Comparison of ENCODE assay signal across 35 mouse cellular contexts in the genomic region with DNA sequence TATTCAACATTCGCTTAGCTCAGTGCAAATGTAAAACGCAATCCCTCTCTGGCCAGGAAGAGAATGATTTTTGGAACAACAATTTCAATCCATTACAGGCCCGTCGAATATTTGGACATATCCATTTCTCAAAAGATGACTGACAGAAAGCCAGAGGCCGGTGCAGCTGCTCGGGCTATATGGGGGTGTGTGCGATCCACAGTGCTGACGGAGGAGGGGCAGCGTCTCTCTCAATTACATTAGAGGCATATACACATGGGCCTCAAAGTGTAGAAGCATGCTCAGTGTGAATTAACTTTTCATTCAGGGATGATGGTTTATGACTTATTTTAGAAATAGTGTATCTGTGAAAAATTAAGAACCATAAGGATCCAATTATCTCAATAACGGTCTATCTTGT.
"Had no signal": no experiment of that assay in that cellular context is flagged by ENCODE, and none has a peak within 500 bp of the region (broad histone marks: within the 10 kb centered on the region; RNA-seq: fewer than 3 reads in every experiment).

No protein-coding gene starts in this region.

- H3K27me3 ChIP-seq: heart, embryonic 12.5 days; heart, embryonic 13.5 days; heart, embryonic 15.5 days; hindbrain, embryonic 12.5 days; hindbrain, embryonic 13.5 days; hindbrain, embryonic 15.5 days; intestine, embryonic 15.5 days; kidney, embryonic 15.5 days had no signal

- H3K36me3 ChIP-seq: heart, embryonic 12.5 days; heart, embryonic 13.5 days; heart, embryonic 15.5 days; hindbrain, embryonic 10.5 days; hindbrain, embryonic 12.5 days; hindbrain, embryonic 13.5 days; hindbrain, embryonic 15.5 days; intestine, embryonic 15.5 days; kidney, embryonic 15.5 days had no signal

- H3K9me3 ChIP-seq: heart, embryonic 12.5 days; heart, embryonic 13.5 days; heart, embryonic 15.5 days; hindbrain, embryonic 10.5 days; hindbrain, embryonic 12.5 days; hindbrain, embryonic 13.5 days; hindbrain, embryonic 15.5 days; intestine, embryonic 15.5 days; kidney, embryonic 15.5 days had no signal

- H3K9ac ChIP-seq: heart, embryonic 12.5 days; heart, embryonic 13.5 days; heart, embryonic 15.5 days; hindbrain, embryonic 12.5 days; hindbrain, embryonic 13.5 days; hindbrain, embryonic 14.5 days; hindbrain, embryonic 15.5 days; intestine, embryonic 15.5 days; kidney, embryonic 15.5 days had no signal

- ATAC-seq: hindbrain, embryonic 16.5 days; hindbrain, postnatal 0 days; inflammation-experienced regulatory T-cells, adult 6 months; intestine, embryonic 15.5 days; intestine, embryonic 16.5 days; intestine, postnatal 0 days had no signal

- H3K4me3 ChIP-seq: heart, embryonic 12.5 days; heart, embryonic 13.5 days; heart, embryonic 15.5 days; hindbrain, embryonic 10.5 days; hindbrain, embryonic 12.5 days; hindbrain, embryonic 13.5 days; hindbrain, embryonic 15.5 days; intestine, embryonic 15.5 days; kidney, embryonic 15.5 days; layer of hippocampus, adult 2 months; left cerebral cortex, adult 2 months had no signal

- DNase-seq: heart, postnatal 10 days; heart, postnatal 14 days; heart, postnatal 36 days; heart, postnatal 4 days; kidney, adult 11 months; kidney, adult 18-20 months; kidney, adult 2 months; kidney, adult 8-10 months; kidney, adult 9 months; kidney, postnatal 10 days; kidney, postnatal 14 days; kidney, postnatal 25 days; kidney, postnatal 36 days; kidney, postnatal 4 days; layer of hippocampus, adult 9-11 months; layer of hippocampus, postnatal 36 days had no signal

- H3K4me2 ChIP-seq: heart, embryonic 11.5 days; heart, embryonic 12.5 days; heart, embryonic 13.5 days; heart, embryonic 15.5 days; hindbrain, embryonic 12.5 days; hindbrain, embryonic 13.5 days; hindbrain, embryonic 14.5 days; hindbrain, embryonic 15.5 days; intestine, embryonic 15.5 days; kidney, embryonic 15.5 days had no signal

- H3K27ac ChIP-seq: heart, embryonic 13.5 days; heart, embryonic 15.5 days; hindbrain, embryonic 10.5 days; hindbrain, embryonic 13.5 days; hindbrain, embryonic 14.5 days; hindbrain, embryonic 15.5 days; hindbrain, postnatal 0 days; intestine, embryonic 15.5 days; kidney, embryonic 15.5 days; kidney, postnatal 0 days; layer of hippocampus, adult 2 months; left cerebral cortex, adult 2 months had no signal

- H3K4me1 ChIP-seq: hindbrain, embryonic 15.5 days; kidney, embryonic 15.5 days had no signal
